Mouse (Mus musculus) testis, adult 2 months (tissue): Measurements from ENCODE around the gene Ndufa12. TPM values are rescaled to one million over a fixed set of nuclear protein-coding genes. Genes with fewer than 3 reads are reported as not detected.

Experiments used
- H3K27ac ChIP-seq: fragments of 200-500 bp; 2 replicates; pipeline ENCODE4 v1.5.1; 2012; ENCODE audit warnings: low read depth, low read length; ENCODE audit not compliant: control insufficient read depth, insufficient read depth
- H3K27me3 ChIP-seq: fragments of 200-500 bp; 2 replicates; pipeline ENCODE4 v1.6.1; 2012; ENCODE audit warnings: mild to moderate bottlenecking, low read length, moderate library complexity; ENCODE audit not compliant: control insufficient read depth, insufficient read depth
- H3K36me3 ChIP-seq: fragments of 200-500 bp; 2 replicates; pipeline ENCODE4 v1.6.1; 2012; ENCODE audit warnings: mild to moderate bottlenecking, low read length; ENCODE audit not compliant: control insufficient read depth, insufficient read depth
- H3K4me1 ChIP-seq: fragments of 200-500 bp; 2 replicates; pipeline ENCODE4 v1.6.1; 2012; ENCODE audit warnings: low read length; ENCODE audit not compliant: control insufficient read depth, insufficient read depth
- H3K4me3 ChIP-seq: fragments of 200-500 bp; 2 replicates; pipeline ENCODE4 v1.5.1; 2012; ENCODE audit warnings: low read depth, mild to moderate bottlenecking, low read length, moderate library complexity, mixed read lengths; ENCODE audit not compliant: control insufficient read depth
- CTCF ChIP-seq: fragments of 200-500 bp; IDR thresholded peaks from 2 replicates; pipeline ENCODE4 v1.5.1; 2012; ENCODE audit warnings: low read depth, mild to moderate bottlenecking, inconsistent platforms, low read length, moderate library complexity; ENCODE audit not compliant: control insufficient read depth, insufficient read depth, insufficient replicate concordance
- POLR2A ChIP-seq: fragments of 200-500 bp; IDR thresholded peaks from 2 replicates; pipeline ENCODE4 v1.6.1; 2012; ENCODE audit warnings: low read depth, mild to moderate bottlenecking, inconsistent platforms, low read length, moderate library complexity; ENCODE audit not compliant: control insufficient read depth
- polyA plus RNA-seq: library from polyadenylated mRNA; depleted of rRNA; stranded (reverse); fragments of >200 nt; gene quantifications from 2 replicates; pipeline ENCODE4 v1.2.3, GENCODE M21; 2012; rRNA removed

Ndufa12 gene
- polyA plus RNA-seq: 195 and 218 TPM in 2 replicates

DNA sequence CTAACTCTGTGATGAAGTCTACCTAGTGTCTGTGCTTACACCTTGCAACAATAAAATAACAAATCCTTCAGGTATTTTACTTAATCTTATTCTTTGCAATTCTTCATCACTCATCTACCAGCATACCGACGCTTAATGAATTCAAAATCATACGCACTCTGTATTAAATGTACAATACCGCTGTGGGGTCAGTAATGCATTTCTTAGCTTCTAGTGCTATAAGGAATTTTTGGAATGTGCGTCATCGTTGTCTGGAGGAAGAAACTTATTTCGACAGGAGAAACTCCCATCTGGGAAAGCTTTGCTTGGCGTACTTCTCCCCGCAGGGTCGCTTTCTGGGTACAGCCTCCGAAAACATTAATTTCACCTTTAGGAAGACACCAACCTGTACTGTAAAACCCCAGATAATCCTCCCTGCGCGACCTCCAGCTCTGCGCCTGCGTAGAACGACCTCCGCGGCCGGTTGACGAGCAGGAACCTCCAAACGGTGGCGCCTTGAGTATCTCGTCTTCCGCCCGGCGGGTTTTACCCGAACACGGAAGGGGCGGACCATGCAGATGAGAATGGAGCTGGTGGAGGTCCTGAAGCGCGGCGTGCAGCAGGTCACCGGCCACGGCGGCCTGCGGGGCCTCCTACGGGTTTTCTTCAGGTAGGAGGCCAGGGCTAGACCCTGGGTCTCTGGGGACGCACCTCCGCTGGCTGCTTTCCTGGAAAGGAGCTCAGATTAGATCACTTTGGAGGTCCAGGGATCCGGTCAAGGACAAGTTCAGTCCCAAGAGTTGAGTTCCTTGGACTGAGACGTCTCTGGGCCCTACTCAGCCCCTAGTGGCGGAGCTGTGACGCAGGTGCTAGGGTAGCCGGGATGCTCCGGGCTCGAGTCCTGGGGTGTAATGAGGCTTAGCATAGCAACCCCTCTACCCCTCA lies at the start of gene Ndufa12:
Gene Ndufa12 (plus strand): TSS at position 239 of the 924 bp plus-strand sequence.
- Histone ChIP-seq H3K36me3 (no peaks in the 10 kb centered on the region; the same call in none of the 2 replicates), H3K4me1 (peaks cover 2% of the 10 kb centered on the region), H3K4me3 (peak within 1 kb of the TSS; percentile 85), H3K27ac (peak within 1 kb of the TSS; percentile 79), H3K27me3 (no peaks in the 10 kb centered on the region)
- TF ChIP-seq CTCF: peak; percentile 30
- TF ChIP-seq POLR2A: peak; percentile 81

DNA sequence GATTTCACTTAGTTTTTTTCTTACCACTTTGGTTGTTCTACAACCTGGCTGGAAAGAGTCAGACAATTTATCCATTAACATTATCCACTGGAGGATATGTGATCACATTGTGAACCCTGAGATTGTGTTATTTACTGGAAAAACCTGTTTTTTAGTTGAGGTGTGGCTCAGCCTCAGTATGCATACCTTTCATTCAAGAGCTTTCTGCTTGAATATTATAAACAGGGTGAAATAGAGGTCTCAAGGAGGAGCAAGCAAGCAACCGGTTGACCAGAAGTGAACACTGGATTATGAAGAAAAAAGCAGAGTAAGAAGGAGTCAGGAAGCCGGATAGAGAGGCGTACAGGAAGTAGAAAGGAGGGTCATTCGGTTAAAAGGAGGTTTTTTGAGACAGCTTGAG lies 47.0 kb upstream of the Ndufa12 start:
- TF ChIP-seq CTCF (no peak), POLR2A (no peak)
- H3K27me3 ChIP-seq: no peaks in the 10 kb centered on the region
- H3K4me1 ChIP-seq: peaks cover 3% of the 10 kb centered on the region; the same call in 1 of the 2 replicates
- H3K4me3 ChIP-seq: no peak overlapping the region
- no peaks in the 10 kb centered on the region for H3K36me3 ChIP-seq
- H3K27ac ChIP-seq: no peak overlapping the region

DNA sequence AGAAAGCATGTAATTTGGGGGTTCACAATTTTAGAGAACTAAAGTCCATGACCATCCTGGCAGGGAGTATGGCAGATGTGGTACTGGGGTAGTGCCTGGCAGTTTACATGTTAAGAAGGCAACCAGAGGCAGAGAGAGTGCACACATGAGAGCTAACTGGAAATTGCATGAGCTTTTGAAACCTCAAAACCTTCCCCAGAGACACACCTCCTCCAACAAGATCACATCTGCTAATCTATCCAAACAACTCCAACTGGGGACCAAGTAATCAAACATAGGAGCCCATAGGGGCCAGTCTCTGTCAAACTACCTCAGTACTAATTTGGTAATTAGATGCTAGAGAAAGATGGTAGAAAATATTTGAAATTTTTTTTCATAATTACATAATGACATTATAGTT lies 44.7 kb upstream of the Ndufa12 start:
- H3K27me3 ChIP-seq: no peaks in the 10 kb centered on the region
- TF ChIP-seq POLR2A (no peak), CTCF (no peak)
- H3K4me3 ChIP-seq: no peak overlapping the region
- no peaks in the 10 kb centered on the region for H3K36me3 ChIP-seq
- no peak overlapping the region for H3K27ac ChIP-seq
- H3K4me1 ChIP-seq: no peaks in the 10 kb centered on the region

DNA sequence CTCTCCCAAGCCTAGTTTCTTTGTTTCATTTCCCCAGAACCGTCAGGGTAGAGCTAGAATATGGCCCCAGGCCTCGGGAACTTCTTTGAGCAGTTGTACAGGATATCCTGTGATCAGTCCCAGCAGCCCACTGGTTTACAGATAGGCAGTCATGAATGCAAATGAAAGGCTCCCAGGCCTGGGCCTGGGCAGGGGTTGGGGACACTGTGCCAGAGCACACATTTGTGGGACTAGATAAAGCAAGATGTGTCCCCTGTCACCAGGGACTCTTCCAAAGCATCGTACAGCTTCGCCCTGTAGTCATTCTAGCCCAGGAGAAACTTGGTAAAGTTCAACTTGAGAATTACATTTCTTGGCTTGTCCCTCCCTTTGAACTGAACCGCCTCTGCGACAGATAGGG lies 39.6 kb upstream of the Ndufa12 start:
- Histone ChIP-seq H3K27ac (no peak overlapping the region), H3K36me3 (no peaks in the 10 kb centered on the region; the same call in 1 of the 2 replicates)
- TF ChIP-seq CTCF: no peak

DNA sequence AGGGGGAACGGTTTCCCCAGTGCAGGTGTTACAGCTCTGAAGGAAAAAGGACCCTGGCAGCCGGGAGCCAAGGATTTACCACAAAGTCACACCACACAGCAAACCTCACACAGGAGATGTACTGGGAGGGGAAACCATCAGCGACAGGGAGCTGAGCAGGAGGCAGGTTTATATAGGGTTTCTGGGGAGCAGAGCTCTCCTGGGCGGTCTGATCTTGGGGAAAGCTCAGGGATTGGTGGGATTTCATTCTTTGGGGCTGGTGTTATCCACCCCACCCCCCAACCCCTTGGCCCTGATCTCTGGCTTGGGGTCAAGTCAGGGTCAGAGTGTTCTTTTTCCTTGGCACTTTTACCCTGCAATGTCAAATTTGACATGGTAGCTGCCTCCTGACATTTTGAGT lies 39.1 kb upstream of the Ndufa12 start:
- Histone ChIP-seq H3K27ac (no peak overlapping the region), H3K4me1 (no peaks in the 10 kb centered on the region), H3K27me3 (no peaks in the 10 kb centered on the region), H3K4me3 (no peak overlapping the region), H3K36me3 (no peaks in the 10 kb centered on the region; the same call in 1 of the 2 replicates)
- TF ChIP-seq CTCF: no peak
- no peak for TF ChIP-seq POLR2A

More for the DNA sequence above, 39.6 kb upstream of the Ndufa12 start:
- Histone ChIP-seq H3K27me3 (no peaks in the 10 kb centered on the region), H3K4me3 (no peak overlapping the region), H3K4me1 (no peaks in the 10 kb centered on the region)

DNA sequence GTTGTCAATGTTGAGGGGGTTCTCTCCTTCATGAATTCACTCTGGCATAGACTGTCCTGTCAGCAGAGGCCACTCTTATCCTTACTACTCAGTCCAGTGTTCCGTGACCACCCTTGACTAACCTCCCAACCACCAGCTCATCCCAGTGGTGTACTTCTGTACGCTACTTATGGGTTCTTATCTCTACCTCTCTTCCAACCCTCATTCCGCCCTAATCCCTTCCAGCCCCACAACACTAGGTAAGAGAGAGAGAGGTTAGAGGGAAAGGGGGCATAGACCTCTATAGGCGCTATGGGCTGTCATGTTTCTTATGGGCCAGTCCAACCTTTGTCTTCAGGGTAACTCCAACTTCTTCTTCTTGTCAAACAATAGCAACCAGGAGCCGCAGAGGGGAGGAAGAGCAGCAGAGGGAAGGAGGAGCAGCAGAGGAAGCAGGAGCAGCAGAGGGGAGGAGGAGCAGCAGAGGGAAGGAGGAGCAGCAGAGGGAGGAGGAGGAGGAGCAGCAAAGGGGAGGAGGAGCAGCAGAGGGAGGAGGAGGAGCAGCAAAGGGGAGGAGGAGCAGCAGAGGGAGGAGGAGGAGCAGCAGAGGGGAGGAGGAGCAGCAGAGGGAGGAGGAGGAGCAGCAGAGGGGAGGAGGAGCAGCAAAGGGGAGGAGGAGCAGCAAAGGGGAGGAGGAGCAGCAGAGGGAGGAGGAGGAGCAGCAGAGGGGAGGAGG lies 37.3 kb upstream of the Ndufa12 start:
- TF ChIP-seq CTCF: no peak
- no peak for TF ChIP-seq POLR2A
- no peak overlapping the region for H3K27ac ChIP-seq
- H3K4me3 ChIP-seq: no peak overlapping the region
- peaks cover 2% of the 10 kb centered on the region; the same call in 1 of the 2 replicates for H3K4me1 ChIP-seq
- no peaks in the 10 kb centered on the region; the same call in 1 of the 2 replicates for H3K36me3 ChIP-seq
- no peaks in the 10 kb centered on the region for H3K27me3 ChIP-seq

DNA sequence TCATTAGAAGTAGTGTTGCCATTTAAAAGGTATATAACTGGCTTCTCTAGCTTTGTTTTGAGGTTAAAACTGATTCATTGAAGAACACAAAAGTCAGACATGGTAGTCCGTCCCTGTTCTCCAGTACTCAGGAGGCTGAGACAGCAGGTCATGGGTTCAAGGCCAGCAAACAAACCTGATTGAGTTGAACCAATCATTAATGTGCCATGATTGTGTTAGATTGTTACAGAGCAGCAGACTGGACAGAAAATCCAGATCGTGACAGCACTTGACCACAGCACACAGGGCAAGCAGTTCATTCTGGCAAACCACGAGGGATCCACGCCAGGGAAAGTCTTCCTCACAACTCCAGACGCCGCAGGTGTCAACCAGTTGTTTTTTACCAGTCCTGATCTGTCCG lies 36.5 kb upstream of the Ndufa12 start:
- Histone ChIP-seq H3K4me3 (no peak overlapping the region), H3K27me3 (no peaks in the 10 kb centered on the region), H3K27ac (no peak overlapping the region), H3K36me3 (no peaks in the 10 kb centered on the region; the same call in 1 of the 2 replicates), H3K4me1 (peaks cover 2% of the 10 kb centered on the region; the same call in 1 of the 2 replicates)
- TF ChIP-seq CTCF (no peak), POLR2A (no peak)
